Mouse (Mus musculus) stomach, embryonic 16.5 days (tissue): Measurements from ENCODE around the gene Thsd7b. TPM values are rescaled to one million over a fixed set of nuclear protein-coding genes. Genes with fewer than 3 reads are reported as not detected.

Source experiments
- ATAC-seq: fragments of 200-750 bp; cut with Nextera tagmentation; 2 replicates; pipeline ENCODE4 v1.8.0; 2017; ENCODE audit warnings: moderate number of reproducible peaks, moderate TSS enrichment; ENCODE audit not compliant: insufficient read depth, low FRiP score
- H3K27ac ChIP-seq: fragments of 300-500 bp; sonication (generic); 2 replicates; pipeline ENCODE4 v1.5.1; 2014; ENCODE audit warnings: low read length
- H3K27me3 ChIP-seq: fragments of 300-500 bp; sonication (generic); 2 replicates; pipeline ENCODE4 v1.6.1; 2014; ENCODE audit warnings: low read length, control low read depth, mixed read lengths; ENCODE audit not compliant: control insufficient read depth, insufficient read depth
- H3K36me3 ChIP-seq: fragments of 300-500 bp; sonication (generic); 2 replicates; pipeline ENCODE4 v1.6.1; 2014; ENCODE audit warnings: low read length; ENCODE audit not compliant: control insufficient read depth, insufficient read depth
- H3K4me1 ChIP-seq: fragments of 300-500 bp; sonication (generic); 2 replicates; pipeline ENCODE4 v1.6.1; 2014; ENCODE audit warnings: low read length, control low read depth, mixed read lengths; ENCODE audit not compliant: control insufficient read depth, insufficient read depth
- H3K4me2 ChIP-seq: fragments of 300-500 bp; sonication (generic); 2 replicates; pipeline ENCODE4 v1.6.1; 2014; ENCODE audit warnings: low read depth, low read length, mixed read lengths
- H3K4me3 ChIP-seq: fragments of 300-500 bp; sonication (generic); replicated peaks from 2 replicates; pipeline ENCODE4 v1.5.1; 2014; ENCODE audit warnings: mild to moderate bottlenecking, low read length
- H3K9ac ChIP-seq: fragments of 300-500 bp; sonication (generic); 2 replicates; pipeline ENCODE4 v1.6.1; 2014; ENCODE audit warnings: low read length
- H3K9me3 ChIP-seq: fragments of 300-500 bp; sonication (generic); replicated peaks from 2 replicates; pipeline ENCODE4 v1.6.1; 2016; ENCODE audit warnings: low read length, control low read depth; ENCODE audit not compliant: control insufficient read depth
- WGBS: fragments of 180-500 bp; shearing (Covaris S2); extraction: QIAGEN DNeasy Blood & Tissue Kit; methylation state at CpG from one replicate; pipeline ENCODE4 v1.1.7; 2014; 5-methylcytosine and 5-hydroxymethylcytosine counted together
- polyA plus RNA-seq: library from polyadenylated mRNA; unstranded; fragments of >200 nt; fragmentation: Nextera tagmentation; extraction: Ambion mirVana; gene quantifications from 2 replicates; pipeline ENCODE4 v1.2.1, GENCODE M21; 2015

Gene Thsd7b
- polyA plus RNA-seq, 1 experiment from 2014 or later: 1.6 TPM

DNA sequence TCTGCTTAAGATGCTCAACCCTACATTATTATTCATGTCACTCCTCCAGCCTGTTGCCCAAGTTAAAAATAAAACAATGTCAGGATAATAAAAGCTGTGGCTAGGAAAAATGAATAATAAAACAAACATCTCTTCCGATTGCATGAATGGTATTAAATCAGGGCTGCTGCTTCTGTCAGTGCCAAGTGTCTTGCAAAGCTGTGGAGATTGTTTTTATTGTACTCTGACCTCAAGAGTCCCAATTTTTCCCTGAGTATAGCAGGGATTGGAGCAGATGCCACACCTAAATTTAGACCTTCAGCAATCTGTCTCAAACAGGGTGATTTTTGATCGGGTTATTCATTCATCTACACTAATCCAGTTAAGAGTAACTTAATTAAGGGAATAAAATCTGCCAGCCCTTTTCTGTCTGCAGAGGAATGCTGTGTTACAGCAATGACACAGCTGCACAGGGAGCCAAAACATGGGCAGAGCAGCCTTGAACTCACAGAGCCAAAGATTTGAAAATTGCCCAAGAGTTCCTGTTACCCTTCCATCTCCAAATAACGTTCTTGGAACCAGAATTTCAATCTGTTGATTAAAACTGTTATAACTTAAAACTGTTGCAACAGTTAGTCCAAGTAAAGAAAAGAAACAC lies 316.4 kb downstream of the Thsd7b start:
- no peak for ATAC-seq
- Histone ChIP-seq H3K27me3 (no peaks in the 10 kb centered on the region), H3K4me2 (no peak overlapping the region), H3K36me3 (no peaks in the 10 kb centered on the region), H3K4me1 (no peaks in the 10 kb centered on the region), H3K9me3 (no peaks in the 10 kb centered on the region), H3K9ac (no peak overlapping the region), H3K27ac (no peak overlapping the region), H3K4me3 (no peak overlapping the region)
- WGBS: 63% methylated on average over 3 of the region's 3 CpGs

DNA sequence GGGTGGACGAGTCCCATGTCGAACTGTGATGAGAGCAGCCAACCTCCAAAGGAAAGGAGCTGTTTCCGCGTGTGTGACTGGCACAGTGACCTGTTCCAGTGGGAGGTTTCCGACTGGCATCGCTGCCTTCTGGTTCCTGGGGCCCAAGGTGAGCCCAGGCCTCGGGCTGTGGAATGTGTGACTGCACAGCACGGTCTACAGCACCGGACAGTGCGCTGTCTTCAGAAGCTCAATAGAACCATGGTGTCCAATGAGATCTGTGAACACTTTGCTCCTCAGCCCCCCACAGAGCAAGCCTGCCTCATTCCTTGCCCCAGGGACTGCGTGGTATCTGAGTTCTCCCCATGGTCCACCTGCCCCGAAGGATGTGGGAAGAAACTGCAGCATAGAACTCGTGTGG lies 322.3 kb downstream of the Thsd7b start:
- ATAC-seq: no peak
- Histone ChIP-seq H3K27me3 (no peaks in the 10 kb centered on the region), H3K9ac (no peak overlapping the region), H3K36me3 (no peaks in the 10 kb centered on the region), H3K4me3 (no peak overlapping the region), H3K4me2 (no peak overlapping the region), H3K27ac (no peak overlapping the region), H3K4me1 (no peaks in the 10 kb centered on the region), H3K9me3 (no peaks in the 10 kb centered on the region)
- WGBS: 87% methylated on average over 13 of the region's 13 CpGs

DNA sequence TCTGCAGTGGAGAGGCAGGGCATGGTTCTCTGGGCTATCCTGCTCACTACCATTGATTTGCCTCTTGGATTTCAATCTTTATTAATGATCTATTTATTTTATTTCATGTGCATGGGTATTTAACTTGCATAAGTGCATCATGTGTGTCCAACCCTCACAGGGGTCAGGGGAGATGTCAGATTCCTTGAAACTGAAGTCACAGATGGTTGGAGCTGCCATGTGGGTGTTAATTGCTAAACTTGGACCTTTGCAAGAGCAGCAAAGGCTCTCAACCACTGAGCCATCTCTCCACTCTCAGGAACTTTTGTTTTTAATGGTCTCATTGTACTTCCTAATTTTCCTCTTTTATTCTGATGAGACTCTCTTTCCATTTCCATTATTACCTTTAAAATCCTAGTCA lies 327.8 kb downstream of the Thsd7b start:
- ATAC-seq: no peak
- Histone ChIP-seq H3K36me3 (no peaks in the 10 kb centered on the region), H3K4me1 (no peaks in the 10 kb centered on the region)

DNA sequence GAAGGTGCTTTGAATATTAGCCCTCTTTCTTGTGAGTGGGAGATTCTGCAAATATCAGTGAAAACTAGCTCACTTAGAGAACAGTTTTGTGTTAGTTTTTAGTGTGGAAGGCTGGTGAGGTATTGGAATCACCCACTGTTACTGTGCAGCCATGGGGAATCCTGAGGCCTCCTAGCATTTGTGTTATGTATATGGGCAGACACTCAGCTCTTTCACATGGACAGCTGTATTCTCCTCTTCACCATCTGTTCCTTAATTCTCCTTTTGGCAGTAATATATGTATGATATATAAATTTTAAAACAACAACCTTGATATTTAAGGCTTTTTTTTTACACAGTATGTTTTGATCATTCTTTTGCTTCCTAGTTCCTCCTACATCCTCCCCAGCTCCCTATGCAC lies 329.2 kb downstream of the Thsd7b start:
- H3K27me3 ChIP-seq: no peaks in the 10 kb centered on the region
- no peak overlapping the region for H3K27ac ChIP-seq
- no peak overlapping the region for H3K9ac ChIP-seq
- no peak for ATAC-seq
- no peak overlapping the region for H3K4me3 ChIP-seq
- no peaks in the 10 kb centered on the region for H3K9me3 ChIP-seq
- H3K4me1 ChIP-seq: no peaks in the 10 kb centered on the region
- no peak overlapping the region for H3K4me2 ChIP-seq
- no peaks in the 10 kb centered on the region for H3K36me3 ChIP-seq

More for the DNA sequence above, 327.8 kb downstream of the Thsd7b start:
- no peak overlapping the region for H3K9ac ChIP-seq
- H3K4me2 ChIP-seq: no peak overlapping the region
- no peak overlapping the region for H3K4me3 ChIP-seq
- no peaks in the 10 kb centered on the region for H3K27me3 ChIP-seq
- H3K27ac ChIP-seq: no peak overlapping the region
- H3K9me3 ChIP-seq: no peaks in the 10 kb centered on the region

DNA sequence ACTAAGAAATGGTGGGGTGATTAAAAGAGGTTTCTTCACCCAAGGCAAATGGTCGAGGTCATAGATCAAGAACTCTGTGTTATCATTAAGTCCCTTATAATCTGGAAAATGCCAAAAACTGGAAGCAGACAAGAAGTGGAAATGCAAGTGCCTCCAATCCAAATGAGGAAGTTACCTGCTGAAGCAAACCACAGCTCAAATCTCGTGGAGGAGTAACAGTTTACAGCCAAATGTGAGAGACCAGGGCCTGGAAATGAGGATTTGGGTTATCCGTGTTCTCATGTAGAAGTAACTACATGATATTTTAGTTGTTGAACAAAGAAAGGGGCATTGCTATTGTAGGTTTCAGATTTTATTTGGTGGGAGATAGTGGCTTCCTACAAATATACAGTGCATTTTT lies 335.3 kb downstream of the Thsd7b start:
- Histone ChIP-seq H3K9me3 (no peaks in the 10 kb centered on the region), H3K4me3 (no peak overlapping the region), H3K4me2 (no peak overlapping the region), H3K4me1 (no peaks in the 10 kb centered on the region), H3K27ac (no peak overlapping the region), H3K9ac (no peak overlapping the region), H3K36me3 (no peaks in the 10 kb centered on the region), H3K27me3 (no peaks in the 10 kb centered on the region)
- ATAC-seq: no peak
- 71% methylated on average over 3 of the region's 3 CpGs for WGBS

DNA sequence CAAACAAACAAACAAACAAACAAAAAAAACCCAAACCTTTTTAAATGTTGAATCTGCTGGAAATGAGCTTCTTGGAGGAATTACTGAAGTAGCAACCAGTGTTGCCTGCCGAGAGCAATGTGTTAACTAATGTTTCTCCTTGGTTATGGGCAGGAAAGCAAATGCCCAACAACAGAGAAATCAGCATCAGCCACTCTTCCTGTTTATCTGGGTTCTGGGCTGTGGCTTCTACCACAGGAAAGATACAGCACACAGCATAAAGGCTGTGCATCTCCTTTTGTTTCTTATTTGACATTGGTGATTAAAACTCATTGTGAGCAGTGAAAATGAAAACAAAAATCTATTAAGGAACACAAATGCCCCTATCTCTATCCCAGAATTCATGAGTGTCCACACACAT lies 343.0 kb downstream of the Thsd7b start:
- Histone ChIP-seq H3K4me3 (no peak overlapping the region), H3K4me2 (no peak overlapping the region), H3K9me3 (no peaks in the 10 kb centered on the region), H3K27ac (no peak overlapping the region), H3K9ac (no peak overlapping the region), H3K27me3 (no peaks in the 10 kb centered on the region), H3K36me3 (no peaks in the 10 kb centered on the region), H3K4me1 (no peaks in the 10 kb centered on the region)
- ATAC-seq: no peak
- WGBS: 79% methylated on average over 1 of the region's 1 CpGs

DNA sequence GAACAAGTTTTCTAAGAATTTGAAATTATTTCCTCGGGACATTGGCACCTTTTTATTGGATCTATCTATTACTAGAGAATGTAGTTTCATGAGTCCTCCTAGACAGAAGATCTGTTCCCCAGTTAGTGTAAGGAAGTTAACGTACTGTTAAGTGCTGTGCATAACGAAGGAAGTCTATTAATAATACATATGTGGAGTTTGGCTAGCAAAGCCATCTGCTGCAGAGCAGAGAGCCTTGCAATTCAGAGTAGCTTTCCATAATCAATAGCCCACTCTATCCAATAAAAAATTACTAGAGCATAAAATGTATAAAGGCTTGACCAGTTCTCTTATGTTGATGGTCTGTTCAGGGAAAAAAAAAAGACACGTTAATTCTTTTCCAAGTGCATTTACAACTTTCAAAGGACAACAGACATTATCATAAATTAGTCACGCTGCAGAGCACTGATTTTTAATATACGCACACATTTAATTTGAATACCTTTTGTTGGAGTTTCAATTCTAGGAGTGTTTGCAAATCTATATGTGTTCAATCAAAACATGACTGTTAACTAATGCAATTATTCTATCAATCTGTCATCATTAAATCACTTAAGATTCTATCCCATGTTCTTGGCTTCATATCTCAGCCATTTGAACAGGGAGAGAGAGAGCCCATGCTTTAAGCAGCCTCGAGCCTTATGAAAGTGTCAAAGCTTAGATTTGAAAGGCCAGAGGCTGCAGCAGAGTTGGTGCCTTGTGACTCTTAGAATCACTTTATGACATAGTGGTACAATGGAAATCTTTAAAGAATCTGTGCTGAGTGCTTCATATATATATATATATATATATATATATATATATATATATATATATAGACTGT lies 346.6 kb downstream of the Thsd7b start:
- no peaks in the 10 kb centered on the region for H3K36me3 ChIP-seq
- 77% methylated on average over 7 of the region's 7 CpGs for WGBS
- no peak overlapping the region for H3K4me3 ChIP-seq
- H3K9me3 ChIP-seq: no peaks in the 10 kb centered on the region
- no peak overlapping the region for H3K4me2 ChIP-seq
- H3K9ac ChIP-seq: no peak overlapping the region
- H3K27ac ChIP-seq: no peak overlapping the region
- no peak for ATAC-seq
- H3K27me3 ChIP-seq: no peaks in the 10 kb centered on the region
- H3K4me1 ChIP-seq: no peaks in the 10 kb centered on the region

DNA sequence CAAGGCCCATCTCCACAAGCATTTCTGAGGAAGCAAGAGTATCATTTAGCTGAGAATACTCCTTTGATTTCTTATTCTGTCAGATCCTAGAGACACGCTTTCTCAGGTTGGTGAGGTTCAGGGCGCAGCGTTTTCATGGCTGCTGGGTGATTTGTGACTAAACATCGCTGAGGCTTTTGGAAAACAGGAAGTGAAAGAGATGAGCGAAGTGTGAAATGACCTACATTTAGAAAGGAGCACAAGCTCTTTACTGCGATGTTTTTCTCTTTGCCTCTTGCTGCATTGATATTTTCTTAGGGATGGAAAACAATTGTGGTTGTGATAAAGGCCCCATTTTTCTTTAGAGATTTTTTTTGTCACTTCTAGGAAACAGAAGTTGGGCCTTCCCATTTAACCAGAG lies 351.4 kb downstream of the Thsd7b start:
- Histone ChIP-seq H3K9me3 (no peaks in the 10 kb centered on the region), H3K4me3 (no peak overlapping the region), H3K36me3 (no peaks in the 10 kb centered on the region), H3K4me2 (no peak overlapping the region), H3K27me3 (no peaks in the 10 kb centered on the region), H3K9ac (no peak overlapping the region), H3K4me1 (no peaks in the 10 kb centered on the region), H3K27ac (no peak overlapping the region)
- no peak for ATAC-seq
- 82% methylated on average over 6 of the region's 6 CpGs for WGBS

DNA sequence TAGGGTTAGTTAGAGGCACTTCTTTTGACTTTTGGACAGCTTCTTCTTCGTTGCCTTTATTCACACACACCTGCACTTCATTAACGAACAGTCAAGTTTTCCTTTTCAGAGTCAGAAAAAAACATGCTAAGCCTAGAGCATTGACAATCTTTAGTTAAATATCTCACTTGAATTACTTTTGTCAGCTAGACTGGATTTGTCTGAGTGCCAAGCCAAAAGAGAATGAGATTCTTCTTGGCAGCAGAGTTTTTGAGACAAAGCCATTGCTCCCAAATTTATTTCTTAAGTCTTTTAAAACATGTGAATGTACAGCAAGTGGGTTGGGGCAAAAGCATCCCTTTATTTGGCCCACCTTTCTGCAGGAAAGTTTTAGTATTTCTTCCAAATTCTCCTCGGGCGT lies 362.0 kb downstream of the Thsd7b start:
- H3K4me2 ChIP-seq: no peak overlapping the region
- no peak for ATAC-seq
- no peak overlapping the region for H3K4me3 ChIP-seq
- 72% methylated on average over 4 of the region's 4 CpGs for WGBS
- no peak overlapping the region for H3K27ac ChIP-seq
- H3K9ac ChIP-seq: no peak overlapping the region
- no peaks in the 10 kb centered on the region for H3K4me1 ChIP-seq
- H3K9me3 ChIP-seq: no peaks in the 10 kb centered on the region
- no peaks in the 10 kb centered on the region for H3K36me3 ChIP-seq
- H3K27me3 ChIP-seq: no peaks in the 10 kb centered on the region
